Mouse (Mus musculus) cerebellum, postnatal 14 days (tissue): ENCODE results near the gene Cdh23.
A peak's percentile ranks its signal among the peaks of the same experiment; 100 is the strongest.
"Not testable (repeated sequence)": the region's sequence is repeated elsewhere in the genome, so short reads cannot be mapped to it uniquely, and the experiment has no call there.

Experiments used
- DNase-seq, 2 experiments: peaks; one replicate each; pipeline ENCODE4 v3.0.0; 2021; ENCODE audit warnings: mixed read lengths in 2 of 2

Gene Cdh23

DNA sequence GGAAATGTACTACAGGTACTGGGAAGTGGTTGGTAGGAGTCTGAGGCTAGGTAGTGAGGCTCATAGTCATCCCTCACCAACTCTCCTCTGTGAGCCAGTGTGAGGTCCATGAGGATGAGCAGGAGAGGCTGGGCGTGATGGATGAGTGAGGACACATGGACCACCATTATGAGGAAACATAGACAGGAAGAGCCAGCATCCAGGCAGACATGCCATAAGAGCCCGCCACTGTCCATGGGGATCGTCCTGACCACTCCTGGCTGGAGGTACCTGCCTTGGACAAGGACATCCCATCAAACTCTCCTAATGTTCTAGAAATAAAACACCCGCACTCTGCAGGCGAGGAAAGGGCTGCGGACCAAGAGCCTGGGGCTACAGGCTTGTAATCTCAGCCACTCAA lies at the start of gene Cdh23:
TSS of gene Cdh23 (minus strand) at position 101 of the 400 bp plus-strand sequence.
- no peak for DNase-seq

DNA sequence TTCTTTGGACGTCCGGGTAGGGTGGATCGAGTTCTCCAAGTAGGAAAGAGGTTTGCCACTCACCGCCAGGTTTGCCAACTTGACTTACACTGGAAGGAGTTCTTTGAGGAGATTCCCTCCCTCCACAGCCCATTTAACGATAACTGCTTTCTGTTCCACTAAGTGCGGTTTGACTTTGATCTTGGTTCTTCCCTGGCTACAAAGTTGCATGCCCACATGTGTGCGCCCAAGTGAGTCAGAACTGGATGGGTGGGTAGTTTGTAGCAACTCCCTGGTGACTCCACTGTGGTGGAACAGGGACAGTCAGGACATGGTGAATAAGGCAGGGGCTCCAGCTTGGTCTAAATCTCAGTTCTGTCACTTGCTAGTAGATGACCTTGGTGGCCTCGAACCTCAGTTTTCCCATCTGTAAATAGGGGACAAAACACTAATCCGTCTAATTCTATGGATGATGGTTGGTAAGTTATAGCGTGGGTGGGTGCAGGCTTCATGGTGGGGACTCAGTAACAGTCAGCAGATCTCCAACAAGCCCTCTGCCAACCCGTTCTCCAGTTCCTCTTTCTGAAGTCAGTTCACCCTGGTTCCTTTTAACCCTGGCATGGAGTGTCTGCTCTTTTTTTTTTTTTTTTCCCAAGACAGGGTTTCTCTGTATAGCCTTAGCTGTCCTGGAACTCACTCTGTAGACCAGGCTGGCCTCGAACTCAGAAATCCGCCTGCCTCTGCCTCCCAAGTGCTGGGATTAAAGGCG lies 48.4 kb upstream of the Cdh23 start:
- no peak for DNase-seq

DNA sequence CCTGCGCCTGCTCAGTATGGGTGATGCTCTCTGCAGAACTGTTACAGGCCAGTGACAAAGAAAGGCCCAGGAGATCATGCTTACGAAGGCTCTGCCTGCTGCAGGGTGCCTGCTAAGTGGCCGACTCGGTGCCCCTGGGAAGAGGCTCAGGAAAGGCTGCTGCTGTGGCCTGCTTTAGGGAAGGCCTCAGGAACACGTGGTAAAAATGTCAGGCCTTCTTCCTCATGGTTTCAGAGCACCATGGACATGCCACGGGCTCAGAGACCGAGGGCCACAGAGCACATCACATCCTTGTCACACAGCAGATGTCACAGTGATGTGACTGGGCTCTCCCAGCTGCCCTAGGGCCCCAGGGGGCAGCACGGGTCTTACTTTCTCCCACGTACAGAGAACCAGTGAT lies 47.4 kb upstream of the Cdh23 start:
- DNase-seq = no peak

DNA sequence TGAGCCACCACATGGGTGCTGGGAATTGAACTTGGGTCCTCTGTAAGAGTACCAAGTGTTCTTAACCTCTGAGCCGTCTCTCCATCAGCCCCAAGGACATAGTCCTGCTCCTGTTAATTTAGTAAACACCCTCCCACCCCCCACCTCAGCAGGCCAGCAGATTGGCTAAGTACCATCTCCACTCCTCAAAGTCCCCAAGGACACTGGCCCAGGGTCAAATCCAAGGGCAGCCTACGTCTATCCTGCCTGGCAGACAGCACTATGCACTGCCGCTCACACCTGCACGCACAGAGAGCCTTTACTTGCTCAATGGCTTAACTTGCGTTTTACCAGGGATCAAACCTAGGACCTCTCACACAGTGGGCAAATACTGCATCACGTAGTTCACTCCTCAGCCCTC lies 46.7 kb upstream of the Cdh23 start:
- no peak for DNase-seq

DNA sequence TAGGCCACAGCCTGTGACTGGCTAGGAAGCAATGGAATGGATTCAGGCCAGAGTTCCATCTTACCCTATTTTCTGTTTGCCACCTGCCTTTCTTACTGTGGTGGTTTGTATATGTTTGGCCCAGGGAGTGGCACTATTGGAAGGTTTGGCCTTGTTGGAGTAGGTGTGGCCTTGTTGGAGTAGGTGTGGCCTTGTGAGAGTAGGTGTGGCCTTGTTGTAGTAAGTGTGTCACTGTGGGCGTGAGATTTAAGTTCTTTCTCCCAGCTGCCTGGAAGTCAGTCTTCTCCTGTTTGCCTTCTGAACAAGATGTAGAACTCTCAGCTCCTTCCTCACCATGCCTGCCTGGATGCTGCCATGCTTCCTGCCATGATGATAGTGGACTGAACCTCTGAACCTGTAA lies 46.0 kb upstream of the Cdh23 start:
- not testable (repeated sequence) for DNase-seq

DNA sequence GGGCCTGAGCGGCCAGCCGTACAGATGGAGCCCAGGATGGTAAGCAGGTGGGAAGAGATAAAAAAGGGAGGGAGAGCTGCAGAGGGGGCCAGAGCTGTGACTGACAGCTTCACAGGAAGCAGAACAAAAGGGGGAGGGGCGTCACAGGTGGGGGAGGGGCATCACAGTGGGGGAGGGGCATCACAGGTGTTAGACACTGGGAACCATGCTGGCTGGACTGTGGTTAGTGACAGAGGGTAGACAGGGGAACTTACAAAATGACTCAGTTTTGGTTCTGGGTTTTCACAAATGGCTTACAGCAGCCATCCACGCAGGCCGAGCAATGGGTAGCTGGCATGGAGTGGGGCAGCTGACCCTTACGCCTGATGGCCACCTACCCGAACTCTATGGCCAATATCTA lies 45.1 kb upstream of the Cdh23 start:
- DNase-seq = no peak

DNA sequence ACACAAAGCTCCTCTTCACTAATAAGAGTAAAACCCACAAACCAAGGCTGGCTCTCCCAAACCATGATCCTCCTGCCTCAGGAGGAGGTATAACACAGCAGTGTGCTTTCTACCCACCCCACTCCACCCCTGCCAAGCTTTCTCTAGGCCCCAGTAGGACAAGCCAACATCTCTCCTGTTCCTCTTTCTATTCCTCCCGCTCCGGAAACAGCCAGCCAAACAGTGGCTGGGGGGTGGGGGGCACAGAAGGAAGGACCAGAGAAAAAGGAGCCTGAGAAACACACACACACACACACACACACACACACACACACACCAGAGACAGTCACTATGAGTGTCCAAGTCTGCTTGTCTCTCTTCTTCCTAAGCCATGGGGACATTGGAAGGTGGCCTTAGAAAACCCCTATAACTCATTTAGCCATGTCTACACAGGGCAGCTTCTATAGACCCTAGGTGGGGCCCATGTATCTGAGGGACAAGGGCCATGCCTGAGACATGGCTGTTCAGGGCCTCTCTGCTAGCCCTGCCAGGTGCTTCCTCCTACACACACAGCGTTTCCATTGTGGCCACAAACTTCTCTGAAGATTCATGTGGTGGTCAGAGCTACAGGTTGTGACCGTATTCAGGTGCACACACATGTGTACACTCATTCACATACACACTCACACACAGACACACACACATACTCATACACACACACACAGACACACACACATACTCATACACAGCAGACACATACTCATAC lies 43.5 kb upstream of the Cdh23 start:
- DNase-seq = no peak

DNA sequence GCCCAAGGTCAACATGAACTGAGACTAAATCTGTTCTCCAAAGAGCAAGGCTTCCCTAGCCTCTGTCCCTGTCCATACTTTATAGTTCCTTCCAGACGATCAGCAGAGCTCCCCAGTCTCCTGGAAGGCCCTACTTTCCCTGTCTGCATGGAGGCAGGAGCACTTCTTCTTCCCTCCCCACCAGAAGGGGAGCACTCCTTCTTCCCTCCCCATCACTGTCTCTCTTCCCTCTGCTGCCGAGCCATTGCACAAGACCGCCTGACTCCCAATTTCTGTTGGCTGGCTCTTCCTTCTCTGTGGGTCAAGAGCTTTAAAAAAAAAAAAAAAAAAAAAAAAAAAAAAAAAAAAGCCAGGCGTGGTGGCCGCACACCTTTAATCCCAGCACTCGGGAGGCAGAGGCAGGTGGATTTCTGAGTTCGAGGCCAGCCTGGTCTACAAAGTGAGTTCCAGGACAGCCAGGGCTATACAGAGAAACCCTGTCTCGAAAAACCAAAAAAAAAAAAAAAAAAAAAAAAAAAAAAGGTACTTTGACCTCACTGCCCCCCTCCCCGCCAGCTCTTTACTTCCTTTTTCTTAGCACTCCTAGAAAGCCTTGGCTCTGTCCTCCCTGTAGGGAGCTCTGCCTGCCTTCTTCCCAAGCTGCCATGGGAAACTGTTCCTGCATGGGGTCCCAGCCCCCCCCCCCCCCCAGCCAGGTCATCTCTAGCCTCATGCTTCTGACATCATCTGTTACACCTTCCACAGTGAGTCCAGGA lies 41.8 kb upstream of the Cdh23 start:
- no peak for DNase-seq

DNA sequence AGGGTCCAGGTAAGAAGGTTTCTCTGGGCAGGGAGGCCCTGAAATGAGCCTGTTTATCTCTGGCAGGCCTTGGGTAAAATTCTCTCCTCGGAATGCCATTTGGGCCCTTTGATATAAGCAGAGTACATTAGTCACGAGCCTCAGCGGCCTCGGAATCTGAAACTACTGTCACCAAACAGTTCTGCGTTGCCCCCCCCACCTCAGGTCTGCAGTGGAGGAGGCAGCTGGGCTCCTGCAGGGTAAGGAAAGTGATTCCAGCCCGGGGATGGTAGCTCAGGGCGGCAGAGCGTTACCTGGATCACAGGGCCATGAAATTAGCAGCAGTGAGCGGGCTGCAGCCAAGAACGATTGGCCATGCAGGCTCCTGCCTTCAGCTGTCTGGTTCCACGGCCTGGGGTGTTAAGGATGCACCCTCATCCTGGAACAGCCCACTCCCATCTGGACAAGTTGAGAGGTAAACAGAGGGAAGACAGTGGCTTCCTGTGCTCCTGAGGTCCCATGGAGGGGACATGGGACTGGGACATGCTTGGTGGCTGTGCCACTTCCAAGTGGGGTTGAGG lies 41.0 kb upstream of the Cdh23 start:
- no peak for DNase-seq

DNA sequence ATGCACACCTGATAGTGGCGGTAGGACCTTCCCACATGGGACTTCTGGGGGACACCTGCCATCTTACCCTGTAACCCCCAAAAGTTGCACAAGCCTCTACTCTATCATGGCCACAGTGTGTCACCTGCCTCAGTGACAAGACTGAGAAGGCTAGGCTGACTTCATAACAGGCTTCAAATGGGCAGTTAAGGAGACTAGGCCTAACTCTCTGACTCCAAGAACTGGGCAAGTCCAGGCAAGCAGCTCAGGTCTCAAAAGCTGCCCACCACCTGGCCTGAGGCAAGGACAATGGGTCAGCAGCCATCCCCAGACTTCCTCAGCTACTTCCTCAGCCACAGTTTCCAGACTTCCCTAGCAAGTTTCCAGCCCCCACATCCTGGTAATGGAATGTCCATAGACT lies 39.4 kb upstream of the Cdh23 start:
- no peak for DNase-seq

DNA sequence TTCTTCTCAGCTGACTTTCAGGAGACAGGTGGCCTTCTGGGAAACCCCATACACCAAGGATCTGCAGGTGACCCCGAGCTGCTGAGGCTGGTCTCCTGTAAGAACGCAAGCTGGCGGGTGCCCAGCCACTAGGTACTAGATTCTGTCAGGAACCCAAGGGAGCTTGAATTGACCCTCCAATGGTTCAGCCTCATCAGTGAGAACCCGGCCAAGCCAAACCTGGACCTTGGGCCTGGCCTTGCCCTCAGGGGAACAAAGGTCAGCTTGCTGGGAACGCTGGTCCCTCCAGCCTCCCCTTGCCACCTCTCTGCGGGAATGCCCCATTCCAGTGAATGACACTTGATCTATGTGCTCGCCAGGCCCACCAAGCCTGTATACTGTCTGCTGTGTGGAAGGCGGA lies 37.2 kb upstream of the Cdh23 start:
- DNase-seq = no peak

DNA sequence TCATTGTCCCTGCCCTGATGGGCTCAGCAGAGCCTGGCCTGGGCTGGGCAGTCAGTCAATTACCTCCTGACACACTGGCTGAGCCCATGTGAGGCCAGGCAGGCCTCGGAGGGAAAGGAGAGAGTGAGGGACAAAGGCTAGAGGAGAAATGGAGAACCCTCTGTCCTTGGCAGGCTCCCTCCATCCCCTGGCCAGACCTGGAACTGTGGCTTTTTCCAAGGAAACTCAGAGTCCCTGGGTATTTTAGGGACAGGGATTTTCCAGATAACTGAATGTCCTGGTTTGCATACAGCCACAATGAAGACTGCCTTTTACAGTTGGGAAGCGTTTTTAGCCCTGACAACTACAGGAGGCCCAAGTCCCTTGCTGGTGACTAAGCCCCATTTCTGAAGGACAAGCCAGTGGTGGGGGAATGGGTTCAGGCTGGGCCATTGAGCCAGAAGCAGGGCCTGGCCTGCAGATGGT lies 36.1 kb upstream of the Cdh23 start:
- peak; percentile 20 to 29 for DNase-seq

DNA sequence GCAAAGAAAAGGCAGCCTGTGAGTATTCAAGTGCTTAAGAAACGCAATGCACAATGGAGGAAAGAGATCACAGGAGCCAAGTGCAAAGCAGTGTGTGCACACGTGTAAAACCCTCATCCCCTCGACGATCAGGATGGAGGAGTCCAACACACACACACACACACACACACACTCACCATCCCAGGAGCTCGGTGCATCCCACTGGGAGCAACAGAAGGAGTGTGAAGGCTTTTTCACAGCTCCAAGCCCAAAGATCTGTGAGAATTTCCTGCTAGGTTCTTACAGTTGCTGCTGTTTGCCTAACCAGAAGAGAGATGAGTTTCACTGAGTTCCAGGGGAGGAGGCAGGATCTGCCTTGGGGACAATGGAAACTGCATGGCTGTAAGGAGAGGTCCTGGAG lies 35.5 kb upstream of the Cdh23 start:
- DNase-seq = no peak

DNA sequence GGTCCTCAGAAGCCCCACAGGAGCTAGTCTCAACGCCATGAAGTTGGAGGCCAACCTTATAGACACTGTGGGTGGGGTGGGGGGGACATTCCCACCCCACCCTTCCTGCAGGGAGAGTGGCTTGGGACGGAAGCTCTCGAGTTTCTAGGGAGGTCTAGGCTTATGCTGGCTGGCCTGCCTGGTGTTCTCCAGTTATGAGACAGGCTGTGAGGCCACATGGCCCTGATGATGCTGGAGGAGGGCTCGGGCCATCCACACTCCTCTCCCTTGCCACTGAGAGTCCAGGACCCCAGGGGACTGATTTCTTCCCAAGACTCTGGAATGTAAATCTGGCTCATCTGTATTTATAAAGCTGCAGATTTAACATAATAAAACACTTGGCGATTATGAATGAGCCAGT lies 31.0 kb upstream of the Cdh23 start:
- no peak for DNase-seq

DNA sequence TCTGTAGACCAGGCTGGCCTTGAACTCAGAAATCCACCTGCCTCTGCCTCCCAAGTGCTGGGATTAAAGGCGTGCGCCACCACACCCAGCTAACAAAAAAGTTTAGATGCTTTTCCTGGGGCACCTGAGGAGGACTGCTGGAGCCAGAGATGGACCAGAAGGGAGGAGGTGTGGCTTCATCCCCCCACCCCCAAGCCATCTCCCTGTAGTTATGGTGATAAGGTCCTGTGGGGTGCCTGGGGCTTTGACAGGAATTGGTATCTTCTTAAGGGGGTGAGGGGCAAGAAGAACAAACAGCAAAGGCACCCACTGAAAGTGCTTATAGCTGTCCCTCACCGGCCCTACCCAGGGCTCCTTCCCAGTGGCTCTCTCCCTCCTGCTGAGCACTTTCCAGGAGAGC lies 30.6 kb upstream of the Cdh23 start:
- no peak for DNase-seq

DNA sequence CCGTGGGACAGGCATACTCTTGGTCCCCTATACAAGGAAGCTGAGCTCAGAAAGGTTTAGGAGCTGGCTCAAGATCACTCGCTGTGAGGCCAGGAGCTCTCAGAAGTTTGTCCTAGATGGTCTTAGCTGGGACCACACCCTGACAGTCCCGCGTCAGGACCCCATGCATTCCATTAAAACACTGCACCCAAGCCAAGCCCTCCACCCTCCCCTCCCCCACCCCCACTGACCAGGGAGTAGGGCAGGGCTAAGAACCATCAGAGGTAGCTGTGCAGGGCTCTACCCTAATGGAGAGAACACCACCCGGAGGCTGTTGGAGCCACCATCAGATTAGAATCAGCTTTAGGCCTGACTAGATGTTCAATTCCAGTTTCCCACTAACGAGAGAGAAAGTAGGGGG lies 28.2 kb upstream of the Cdh23 start:
- DNase-seq = no peak

DNA sequence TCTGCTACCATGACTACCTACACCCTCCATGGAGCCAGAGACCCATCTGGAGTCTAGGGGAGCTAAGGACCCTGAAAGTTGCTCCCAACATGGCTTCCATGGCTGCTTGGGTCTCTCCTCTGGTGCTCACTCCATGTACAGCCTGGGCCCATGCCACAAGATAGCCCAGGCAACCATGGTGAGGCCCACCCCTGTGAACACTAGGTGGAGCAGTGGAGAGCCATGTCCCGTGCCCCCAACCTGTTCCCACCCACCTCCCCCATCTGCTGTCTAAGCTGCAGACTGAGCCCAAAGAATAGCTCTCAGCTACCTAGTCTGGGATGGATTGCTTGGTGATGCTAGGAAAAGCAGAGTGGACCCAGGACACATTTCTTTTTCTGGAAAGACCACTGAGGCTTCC lies 27.1 kb upstream of the Cdh23 start:
- no peak for DNase-seq

DNA sequence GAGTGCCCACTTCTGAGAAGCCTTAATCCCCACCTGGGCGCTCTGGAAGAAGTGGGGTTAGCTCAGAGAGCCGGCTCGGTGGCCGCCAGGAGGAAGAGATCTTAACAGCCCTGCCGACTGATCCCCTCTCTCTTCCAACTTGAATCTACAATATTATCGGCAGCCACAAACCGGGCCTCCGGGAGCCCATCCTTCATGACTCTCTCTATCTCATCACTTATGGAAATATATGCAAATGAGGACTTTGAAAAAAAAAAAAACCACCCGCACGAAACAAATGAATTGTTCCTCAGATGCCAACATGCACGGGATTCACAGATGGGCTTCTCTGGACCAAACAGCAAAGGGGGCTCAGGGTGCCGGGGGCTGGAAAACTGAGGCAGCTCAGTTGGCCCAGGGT lies 25.4 kb upstream of the Cdh23 start:
- no peak for DNase-seq

DNA sequence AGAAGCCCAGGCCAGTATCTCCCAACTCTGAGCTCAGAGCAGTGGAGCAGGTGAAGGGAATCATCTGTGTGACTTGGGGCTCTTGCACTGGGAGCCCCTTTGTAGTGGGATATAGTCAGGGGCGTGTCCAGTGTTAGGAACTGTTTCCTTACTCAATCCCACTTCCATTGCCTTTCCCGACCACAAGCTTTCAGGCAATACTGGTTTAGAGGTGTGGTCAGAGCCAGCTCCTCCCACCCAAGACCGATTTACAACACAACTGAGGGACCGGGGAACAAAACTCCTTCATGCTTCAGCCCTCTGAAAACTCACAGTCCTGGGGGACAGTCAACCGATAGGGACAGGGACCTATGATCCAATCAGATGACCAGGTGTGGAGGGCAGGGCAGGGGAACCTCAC lies 24.2 kb upstream of the Cdh23 start:
- no peak for DNase-seq

DNA sequence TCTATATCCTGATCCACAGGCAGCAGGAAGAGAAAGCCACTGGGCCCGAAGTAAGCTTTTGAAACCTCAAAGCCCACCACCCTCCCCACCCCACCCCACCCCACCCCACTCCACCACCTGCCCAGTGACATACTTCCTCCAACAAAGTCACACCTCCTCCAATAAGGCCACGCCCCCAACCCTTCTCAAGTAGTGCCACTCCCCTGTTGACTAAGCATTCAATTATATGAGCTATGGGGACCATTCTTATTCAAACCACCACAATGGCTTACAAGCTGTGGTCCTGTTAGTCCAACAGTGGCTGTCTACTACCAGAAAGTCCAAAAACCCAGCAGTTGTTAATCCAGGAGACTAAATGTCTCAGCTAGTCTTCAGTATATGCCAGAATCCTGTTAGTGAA lies 22.2 kb upstream of the Cdh23 start:
- no peak for DNase-seq

DNA sequence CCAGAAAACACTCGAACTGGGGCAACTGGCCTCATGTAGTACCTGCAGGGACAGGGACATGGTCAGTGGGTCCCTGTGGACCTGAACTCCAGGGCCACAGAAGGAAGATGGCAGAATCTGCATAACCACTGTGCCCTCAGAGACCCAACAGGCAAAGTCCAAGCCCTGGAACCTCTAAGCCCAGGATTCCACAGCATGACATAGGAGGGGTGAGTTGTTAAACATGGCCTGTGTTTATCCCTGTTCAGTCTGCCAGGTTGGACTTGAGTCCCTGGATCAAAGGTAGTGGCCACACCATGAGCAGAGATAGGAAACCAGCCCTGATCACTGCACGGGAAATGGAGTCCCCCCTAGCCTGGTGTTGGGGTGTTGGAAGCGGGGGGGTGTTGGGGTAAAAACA lies 20.2 kb upstream of the Cdh23 start:
- no peak for DNase-seq

DNA sequence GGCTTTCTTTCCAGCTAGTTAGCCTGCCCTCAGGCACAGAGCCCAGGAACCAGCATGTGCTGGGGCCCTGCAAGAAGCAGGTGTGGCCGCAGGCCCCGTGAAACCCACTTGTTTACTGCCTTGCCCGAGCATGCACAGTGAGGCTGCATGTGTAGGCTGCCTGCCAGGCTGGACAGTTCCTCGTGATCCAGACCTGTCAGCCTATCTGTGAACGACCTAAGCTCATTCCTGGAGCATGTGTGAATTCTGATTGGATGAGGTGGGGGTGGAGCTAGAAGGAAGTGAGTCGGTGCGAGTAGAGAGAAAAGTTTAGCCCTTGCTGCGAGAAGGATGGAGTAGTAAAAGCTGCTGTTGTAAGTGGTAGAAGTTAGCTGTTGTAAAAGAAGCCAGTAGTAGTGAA lies 16.0 kb upstream of the Cdh23 start:
- not testable (repeated sequence) for DNase-seq

DNA sequence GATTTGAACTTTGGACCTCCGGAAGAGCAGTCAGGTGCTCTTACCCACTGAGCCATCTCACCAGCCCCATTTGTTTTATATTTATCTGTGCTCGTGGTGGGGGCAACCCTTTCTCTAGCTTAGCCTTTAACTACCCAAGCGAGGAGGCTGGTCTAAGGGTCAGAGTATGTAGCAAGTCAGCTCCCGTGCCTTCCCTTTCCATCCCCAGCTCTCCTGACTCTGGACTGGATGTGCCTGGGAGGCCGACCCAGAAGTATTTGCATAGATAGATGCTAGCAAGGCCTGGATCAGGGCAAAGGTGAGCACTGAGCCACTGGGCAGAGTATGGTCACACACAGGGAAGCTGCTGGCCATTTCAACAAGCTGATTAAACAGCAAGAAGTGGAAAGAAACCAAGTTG lies 12.5 kb upstream of the Cdh23 start:
- DNase-seq = no peak

DNA sequence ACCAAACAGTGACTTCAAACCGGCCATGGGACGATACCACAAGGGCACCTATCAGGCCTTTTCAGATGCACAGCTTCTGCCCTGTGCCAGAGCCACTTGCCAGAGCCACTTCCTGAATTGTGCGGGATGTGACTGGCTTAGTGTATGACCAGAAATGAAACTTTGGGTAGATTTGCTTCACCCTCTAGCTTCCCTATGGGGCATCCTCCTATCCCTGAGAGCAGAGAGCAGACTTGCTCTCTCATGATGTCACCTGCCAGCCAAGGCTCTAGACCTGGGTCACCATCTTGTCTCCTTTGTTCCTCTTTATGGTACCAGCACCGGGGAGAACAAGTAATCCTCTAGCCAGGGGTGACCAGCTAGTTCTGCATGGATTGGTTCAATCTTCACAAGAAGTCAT lies 10.0 kb upstream of the Cdh23 start:
- no peak for DNase-seq
